ENCODE assay signal across 8 mouse cellular contexts in genomic region chr1:139080517-139081386, GRCm38 (mm10).
A peak's percentile ranks its signal among the peaks of the same experiment; 100 is the strongest.
DNase-seq lines count a peak whose midpoint lies in the region; ATAC-seq lines count a peak whose summit lies in the region.

No protein-coding gene starts in this region.

- H3K27me3 ChIP-seq in embryonic facial prominence, embryonic 12.5 days = no peaks in the 10 kb centered on the region
- no peaks in the 10 kb centered on the region for H3K27me3 ChIP-seq in embryonic facial prominence, embryonic 10.5 days (replicated peaks; ENCODE audit: low read depth, poor library complexity, severe bottlenecking)
- no peaks in the 10 kb centered on the region for H3K27me3 ChIP-seq in midbrain, embryonic 11.5 days (ENCODE audit: control insufficient read depth, insufficient read depth, low read length)

- H3K4me1 ChIP-seq in embryonic facial prominence, embryonic 12.5 days = no peaks in the 10 kb centered on the region
- no peaks in the 10 kb centered on the region for H3K4me1 ChIP-seq in embryonic facial prominence, embryonic 10.5 days
- H3K4me1 ChIP-seq in midbrain, embryonic 11.5 days (ENCODE audit: control insufficient read depth, insufficient read depth, low read length) = no peaks in the 10 kb centered on the region

- no peaks in the 10 kb centered on the region for H3K9me3 ChIP-seq in embryonic facial prominence, embryonic 12.5 days
- no peaks in the 10 kb centered on the region for H3K9me3 ChIP-seq in embryonic facial prominence, embryonic 10.5 days
- H3K9me3 ChIP-seq in midbrain, embryonic 11.5 days (ENCODE audit: control insufficient read depth, low read length) = no peaks in the 10 kb centered on the region

- H3K27ac ChIP-seq in embryonic facial prominence, embryonic 12.5 days = no peak overlapping the region
- H3K27ac ChIP-seq in embryonic facial prominence, embryonic 10.5 days (replicated peaks) = no peak overlapping the region
- peak overlapping the region; percentile 25; the same call in 1 of the 2 replicates for H3K27ac ChIP-seq in midbrain, embryonic 11.5 days (ENCODE audit: low read depth, low read length)

- DNase-seq in embryonic facial prominence, embryonic 10.5 days (ENCODE audit: low spot score) = no peak
- peak; percentile 47 for DNase-seq in brain, adult 2 months (ENCODE audit: low read depth, low spot score)
- DNase-seq in gastrocnemius, postnatal 14 days = peak; percentile 49
- peak; percentile 87 for DNase-seq in midbrain, embryonic 11.5 days (ENCODE audit: low spot score, missing footprints)
- DNase-seq in urinary bladder, postnatal 14 days (ENCODE audit: low spot score) = no peak

- no peak overlapping the region for H3K4me3 ChIP-seq in embryonic facial prominence, embryonic 12.5 days
- H3K4me3 ChIP-seq in embryonic facial prominence, embryonic 10.5 days = no peak overlapping the region
- no peak overlapping the region for H3K4me3 ChIP-seq in midbrain, embryonic 11.5 days (ENCODE audit: low read depth, low read length)

- intact Hi-C loops in gastrocnemius, postnatal 14 days (cut with DNase I; ENCODE audit: low total_unique reads) = loop anchor here (5.0 kb wide), 1 partner anchor 243 kb away; no protein-coding TSS in a partner anchor

- ATAC-seq in embryonic facial prominence, embryonic 12.5 days (ENCODE audit: insufficient number of reproducible peaks, insufficient read depth, low FRiP score, low TSS enrichment) = peak; percentile 56; the same call in 1 of the 2 replicates
- peak; percentile 69 for ATAC-seq in midbrain, embryonic 11.5 days (ENCODE audit: low FRiP score)
- ATAC-seq in megakaryocyte progenitor cell, adult 5-6 weeks (replicated peaks; ENCODE audit: poor library complexity) = no peak
- ATAC-seq in erythroblast, adult 5-6 weeks (replicated peaks; ENCODE audit: low FRiP score, poor library complexity, severe bottlenecking) = no peak

- no peaks in the 10 kb centered on the region for H3K36me3 ChIP-seq in embryonic facial prominence, embryonic 12.5 days
- H3K36me3 ChIP-seq in embryonic facial prominence, embryonic 10.5 days (replicated peaks) = no peaks in the 10 kb centered on the region
- no peaks in the 10 kb centered on the region for H3K36me3 ChIP-seq in midbrain, embryonic 11.5 days (ENCODE audit: control insufficient read depth, insufficient read depth, low read length)

- no peak overlapping the region for H3K4me2 ChIP-seq in embryonic facial prominence, embryonic 12.5 days (replicated peaks)
- no peak overlapping the region for H3K4me2 ChIP-seq in midbrain, embryonic 11.5 days

- H3K9ac ChIP-seq in embryonic facial prominence, embryonic 12.5 days = no peak overlapping the region
- no peak overlapping the region for H3K9ac ChIP-seq in midbrain, embryonic 11.5 days (ENCODE audit: low read length)

- 73% methylated on average over 16 of the region's 16 CpGs for WGBS in embryonic facial prominence, embryonic 12.5 days
- WGBS in embryonic facial prominence, embryonic 10.5 days = 81% methylated on average over 16 of the region's 16 CpGs
- 75% methylated on average over 16 of the region's 16 CpGs for WGBS in midbrain, embryonic 11.5 days

Comparison
In these comparisons a context has a peak if more than half of its experiments do, and no peak if none do; other contexts are left out.
1. ATAC-seq: peak in embryonic facial prominence, embryonic 12.5 days (single experiment) and midbrain, embryonic 11.5 days (single experiment); none in megakaryocyte progenitor cell, adult 5-6 weeks (single experiment) and erythroblast, adult 5-6 weeks (single experiment).
2. DNase-seq: peak in brain, adult 2 months (single experiment), gastrocnemius, postnatal 14 days (single experiment) and midbrain, embryonic 11.5 days (single experiment); none in embryonic facial prominence, embryonic 10.5 days (single experiment) and urinary bladder, postnatal 14 days (single experiment).